Mouse (Mus musculus): Measurements from ENCODE around the gene Fkbp2. TPM values are rescaled to one million over a fixed set of nuclear protein-coding genes. Genes with fewer than 3 reads are reported as not detected.

Gene Fkbp2
- total and polyA plus RNA-seq, 3 experiments = 17.6 to 87.0 (median 44.6) TPM

- Histone ChIP-seq H3K4me2 (ENCODE audit: insufficient read depth, low read depth, poor library complexity, severe bottlenecking) (peak within 1 kb of the TSS; percentile 67), H3K4me3 (replicated peaks in 1 of 3; ENCODE audit: low read depth in 2 of 3, low read length in 2 of 3, poor library complexity in 1 of 3) (peak within 1 kb of the TSS; percentile 63 to 90 (median 69)), H3K9ac (ENCODE audit: insufficient read depth, low read depth) (peak within 1 kb of the TSS; percentile 62), H3K9me3 (replicated peaks; ENCODE audit: low read length) (no peaks in the 10 kb centered on the region), H3K27me3 (replicated peaks) (no peaks in the 10 kb centered on the region), H3K4me1 (ENCODE audit: control insufficient read depth in 1 of 2, insufficient read depth in 2 of 2) (peaks cover 4 to 56% of the 10 kb centered on the region in 2 experiments), H3K79me2 (replicated peaks; ENCODE audit: control insufficient read depth, extremely low read depth, insufficient read depth, poor library complexity, severe bottlenecking) (no peaks in the 10 kb centered on the region), H3K36me3 (replicated peaks in 1 of 2; ENCODE audit: control insufficient read depth in 1 of 2, insufficient read depth in 1 of 2, low read length in 1 of 2) (peaks cover 25 to 33% of the 10 kb centered on the region in 2 experiments), H3K27ac (ENCODE audit: insufficient read depth, low read depth) (no peak within 1 kb of the TSS)
- dilution Hi-C loops (cut with MboI; ENCODE audit: extremely low pct_ligation_motif_present, extremely low pct_unique_long_range_greater_than_20kb, low sequenced_read_pairs) = no loop called here
- in situ Hi-C loops (cut with MboI; ENCODE audit: low pct_ligation_motif_present, low pct_unique_long_range_greater_than_20kb, low sequenced_read_pairs) = no loop called here
- peak; percentile 83 for DNase-seq (ENCODE audit: extremely low read depth)
- peak; percentile 22; the same call in 1 of the 2 replicates for TF ChIP-seq TCF12 (IDR thresholded peaks at IDR 0.05; ENCODE audit: low read depth, low read length)
- 0 out of 2 replicates have a peak, but pooled peaks have one; percentile 49 for TF ChIP-seq NELFE (IDR thresholded peaks at IDR 0.05; ENCODE audit: low read depth, low read length)
- no peak for TF ChIP-seq UBTF (IDR thresholded peaks at IDR 0.05; ENCODE audit: low read depth, low read length)
- peak; percentile 54; the same call in 1 of the 2 replicates for TF ChIP-seq SIN3A (IDR thresholded peaks at IDR 0.05; ENCODE audit: low read length)
- no peak for TF ChIP-seq RAD21 (IDR thresholded peaks at IDR 0.05; ENCODE audit: low read depth, low read length)
- no peak for TF ChIP-seq E2F4 (IDR thresholded peaks at IDR 0.05; ENCODE audit: insufficient replicate concordance, low read depth, low read length)
- TF ChIP-seq POLR2AphosphoS2 (IDR thresholded peaks at IDR 0.05; ENCODE audit: low read depth, low read length) = no peak
- no peak for TF ChIP-seq MEF2A (IDR thresholded peaks at IDR 0.05; ENCODE audit: borderline replicate concordance, low read depth, low read length)
- no peak for TF ChIP-seq JUND (conservative IDR thresholded peaks at IDR 0.05; ENCODE audit: low read depth, low read length)
- no peak for TF ChIP-seq ZKSCAN1 (IDR thresholded peaks at IDR 0.05; ENCODE audit: borderline replicate concordance, low read depth, low read length)
- TF ChIP-seq MAX (IDR thresholded peaks at IDR 0.05; ENCODE audit: low read length) = no peak
- TF ChIP-seq CTCF (conservative IDR thresholded peaks at IDR 0.05 in 1 of 2, IDR thresholded peaks at IDR 0.05 in 1 of 2; ENCODE audit: low read depth in 2 of 2, low read length in 2 of 2) = no peak
- TF ChIP-seq ZMIZ1 (IDR thresholded peaks at IDR 0.05; ENCODE audit: low read depth, low read length) = 0 out of 2 replicates have a peak, but pooled peaks have one; percentile 4
- TF ChIP-seq POLR2A (IDR thresholded peaks at IDR 0.05; ENCODE audit: low read depth, low read length) = peak; percentile 61; the same call in 1 of the 2 replicates
- TF ChIP-seq ELF1 (IDR thresholded peaks at IDR 0.05; ENCODE audit: low read depth, low read length) = peak; percentile 78
- no peak for TF ChIP-seq CHD2 (IDR thresholded peaks at IDR 0.05; ENCODE audit: low read length)
- peak; percentile 54 for TF ChIP-seq HCFC1 (IDR thresholded peaks at IDR 0.05; ENCODE audit: low read depth, low read length)
These were observed 15.7 kb upstream of the Fkbp2 start, which contains the start of the genes Nudt22 and Trpt1 for GRCm38 (mm10) chr19:6996006-6996405. Nudt22 (minus strand) TSS chr19:6996117. Trpt1 (plus strand) TSS chr19:6996131.

GRCm38 (mm10) chr19:6995255-6995991, 15.1 kb upstream of the Fkbp2 start:
- Histone ChIP-seq H3K36me3 (replicated peaks in 1 of 2; ENCODE audit: control insufficient read depth in 1 of 2, insufficient read depth in 1 of 2, low read length in 1 of 2) (peaks cover 24 to 30% of the 10 kb centered on the region in 2 experiments), H3K9me3 (replicated peaks; ENCODE audit: low read length) (no peaks in the 10 kb centered on the region), H3K4me3 (replicated peaks in 1 of 3; ENCODE audit: low read depth in 2 of 3, low read length in 2 of 3, poor library complexity in 1 of 3) (peak overlapping the region; percentile 63 to 90 (median 69)), H3K4me2 (ENCODE audit: insufficient read depth, low read depth, poor library complexity, severe bottlenecking) (peak overlapping the region; percentile 67), H3K4me1 (ENCODE audit: control insufficient read depth in 1 of 2, insufficient read depth in 2 of 2) (peaks cover 4 to 56% of the 10 kb centered on the region in 2 experiments), H3K9ac (ENCODE audit: insufficient read depth, low read depth) (peak overlapping the region; percentile 62), H3K27me3 (replicated peaks) (no peaks in the 10 kb centered on the region), H3K79me2 (replicated peaks; ENCODE audit: control insufficient read depth, extremely low read depth, insufficient read depth, poor library complexity, severe bottlenecking) (no peaks in the 10 kb centered on the region), H3K27ac (ENCODE audit: insufficient read depth, low read depth) (no peak overlapping the region)
- in situ Hi-C loops (cut with MboI; ENCODE audit: low pct_ligation_motif_present, low pct_unique_long_range_greater_than_20kb, low sequenced_read_pairs) = no loop called here
- dilution Hi-C loops (cut with MboI; ENCODE audit: extremely low pct_ligation_motif_present, extremely low pct_unique_long_range_greater_than_20kb, low sequenced_read_pairs) = no loop called here
- no peak for DNase-seq (ENCODE audit: extremely low read depth)
- TF ChIP-seq MAX (IDR thresholded peaks at IDR 0.05; ENCODE audit: low read length) = no peak
- no peak for TF ChIP-seq POLR2AphosphoS2 (IDR thresholded peaks at IDR 0.05; ENCODE audit: low read depth, low read length)
- peak; percentile 3; the same call in 1 of the 2 replicates for TF ChIP-seq MXI1 (IDR thresholded peaks at IDR 0.05; ENCODE audit: low read depth, low read length)
- TF ChIP-seq ZMIZ1 (IDR thresholded peaks at IDR 0.05; ENCODE audit: low read depth, low read length) = 0 out of 2 replicates have a peak, but pooled peaks have one; percentile 8
- TF ChIP-seq KAT2A (IDR thresholded peaks at IDR 0.05; ENCODE audit: insufficient replicate concordance, low read length) = no peak
- no peak for TF ChIP-seq MYC (IDR thresholded peaks at IDR 0.05; ENCODE audit: low read depth, low read length)
- TF ChIP-seq USF1 (IDR thresholded peaks at IDR 0.05; ENCODE audit: low read depth, low read length) = no peak
- no peak for TF ChIP-seq BHLHE40 (IDR thresholded peaks at IDR 0.05; ENCODE audit: low read depth, low read length)
- TF ChIP-seq ZC3H11A (IDR thresholded peaks at IDR 0.05; ENCODE audit: low read depth, low read length) = no peak
- TF ChIP-seq SIN3A (IDR thresholded peaks at IDR 0.05; ENCODE audit: low read length) = peak; percentile 50

Measured in CH12.LX (cell line).